Mouse (Mus musculus) ovary, postnatal 10 days (tissue): ENCODE measurements around the gene Gm13103.
"Not testable (repeated sequence)": the region's sequence is repeated elsewhere in the genome, so short reads cannot be mapped to it uniquely, and the experiment has no call there.

Experiments used
- DNase-seq: peaks from one replicate; pipeline ENCODE4 v3.0.0; 2022; ENCODE audit warnings: low spot score

Gm13103 gene

GRCm38 (mm10) chr4:143846197-143846596 is at the start of gene Gm13103:
TSS of gene Gm13103 (plus strand) at chr4:143846497.
- DNase-seq, result not testable (repeated sequence)

DNA sequence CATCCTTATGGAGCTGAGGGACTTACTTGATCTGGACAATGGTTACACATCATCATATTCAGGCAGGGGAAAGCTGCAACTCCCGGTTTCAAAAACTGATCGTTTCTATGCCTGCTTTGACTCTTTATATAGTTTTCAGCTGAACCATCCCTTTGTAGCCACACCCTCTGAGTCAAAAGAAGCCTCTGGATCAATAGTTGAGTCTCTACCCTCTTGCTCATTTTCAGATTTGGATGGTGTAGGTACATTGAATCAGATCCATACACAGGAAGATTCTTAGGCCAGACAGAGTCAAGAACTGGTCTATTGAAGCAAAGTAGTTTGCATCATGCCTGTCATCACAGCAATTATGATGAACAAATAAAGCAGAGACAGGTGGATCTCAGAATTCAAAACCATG is 30.3 kb upstream of the Gm13103 start, which contains the start of gene Gm13084:
Gene Gm13084, minus strand, starts transcription at position 101 of the 400 bp plus-strand sequence.
- no peak for DNase-seq

DNA sequence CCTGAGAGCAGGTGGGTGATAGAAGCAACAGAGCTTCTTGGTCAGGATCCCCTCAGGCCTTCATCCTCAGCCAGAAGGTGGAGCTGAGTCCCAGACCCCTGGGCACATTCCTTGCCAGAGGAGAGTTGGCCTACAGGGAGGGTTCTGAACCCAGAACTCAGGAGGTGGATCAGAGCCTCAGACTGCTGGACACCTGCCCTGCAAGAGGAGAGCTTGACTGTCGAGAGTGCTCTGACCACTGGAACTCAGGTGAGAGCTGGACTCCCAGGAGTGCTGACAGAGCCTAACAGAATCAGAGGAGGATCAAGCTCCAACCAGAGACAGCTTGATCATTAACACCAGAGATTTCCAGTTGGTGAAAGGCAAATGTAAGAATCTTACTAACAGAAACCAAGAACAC is 36.1 kb downstream of the Gm13103 start:
- DNase-seq, result not testable (repeated sequence)

GRCm38 (mm10) chr4:143894406-143894805 is 48.1 kb downstream of the Gm13103 start:
- DNase-seq, result not testable (repeated sequence)

DNA sequence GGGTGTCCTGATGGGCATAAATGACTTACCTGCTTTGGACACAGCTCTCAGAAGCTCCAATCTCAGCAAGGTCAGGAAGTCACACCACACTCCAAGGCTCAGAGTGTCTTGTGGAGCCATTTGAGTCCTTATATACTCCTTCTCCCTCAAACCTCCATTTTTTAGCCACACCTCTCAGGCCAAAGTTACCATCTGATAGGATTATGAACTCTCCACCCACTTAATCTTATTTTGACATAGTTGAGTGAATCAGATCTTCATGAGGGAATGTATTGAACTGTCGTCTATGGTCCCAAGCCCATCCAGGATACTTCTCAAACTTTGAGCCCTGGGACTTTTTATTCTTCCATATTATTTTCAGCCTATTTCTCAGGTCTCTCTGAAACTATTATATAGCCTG is 54.0 kb downstream of the Gm13103 start, which contains the start of gene Pramef6:
Gene Pramef6, minus strand, starts transcription at position 101 of the 400 bp plus-strand sequence.
- not testable (repeated sequence) for DNase-seq
